Mouse (Mus musculus) ES-Bruce4 (cell line): ENCODE results near the gene Cd300c. TPM values are rescaled to one million over a fixed set of nuclear protein-coding genes. Genes with fewer than 3 reads are reported as not detected.
A peak's percentile ranks its signal among the peaks of the same experiment; 100 is the strongest.
"Not testable (repeated sequence)": the region's sequence is repeated elsewhere in the genome, so short reads cannot be mapped to it uniquely, and the experiment has no call there.

Source experiments
- H3K27ac ChIP-seq: 2 replicates; pipeline ENCODE4 v1.5.1; 2012; ENCODE audit warnings: low read length, inconsistent platforms; ENCODE audit not compliant: insufficient read depth
- H3K27me3 ChIP-seq: 2 replicates; pipeline ENCODE4 v1.6.1; 2012; ENCODE audit warnings: mild to moderate bottlenecking, low read length, inconsistent platforms; ENCODE audit not compliant: control insufficient read depth, poor library complexity, insufficient read depth, severe bottlenecking
- H3K36me3 ChIP-seq: 2 replicates; pipeline ENCODE4 v1.6.1; 2012; ENCODE audit warnings: inconsistent platforms, mild to moderate bottlenecking, low read length, moderate library complexity; ENCODE audit not compliant: control insufficient read depth, poor library complexity, insufficient read depth, severe bottlenecking
- H3K4me1 ChIP-seq: one replicate; pipeline ENCODE4 v1.8.1; 2011; ENCODE audit warnings: low read length; ENCODE audit not compliant: control insufficient read depth, insufficient read depth
- H3K4me3 ChIP-seq: 2 replicates; pipeline ENCODE4 v1.5.1; 2011; ENCODE audit warnings: low read depth, mild to moderate bottlenecking, low read length
- H3K9ac ChIP-seq: 2 replicates; pipeline ENCODE4 v1.6.1; 2012; ENCODE audit warnings: low read depth, mild to moderate bottlenecking, inconsistent platforms; ENCODE audit not compliant: poor library complexity, severe bottlenecking
- H3K9me3 ChIP-seq: replicated peaks from 2 replicates; pipeline ENCODE4 v1.6.1; 2012; ENCODE audit warnings: mild to moderate bottlenecking, low read length, inconsistent platforms; ENCODE audit not compliant: control insufficient read depth, poor library complexity, insufficient read depth, severe bottlenecking
- CTCF ChIP-seq: IDR thresholded peaks from one replicate; pipeline ENCODE4 v1.8.1; 2011; ENCODE audit warnings: low read depth, low read length
- EP300 ChIP-seq: IDR thresholded peaks from 2 replicates; pipeline ENCODE4 v1.6.1; 2011; ENCODE audit warnings: low read depth, low read length; ENCODE audit not compliant: insufficient read depth
- POLR2A ChIP-seq: IDR thresholded peaks from one replicate; pipeline ENCODE4 v1.8.1; 2011; ENCODE audit warnings: low read length; ENCODE audit not compliant: insufficient read depth
- polyA plus RNA-seq: library from polyadenylated mRNA; stranded (reverse); fragments of >200 nt; gene quantifications from 2 replicates; pipeline ENCODE4 v1.2.4, GENCODE M21; 2011; ENCODE audit warnings: low read depth; ENCODE audit not compliant: missing spikeins, insufficient read depth, insufficient read length

Cd300c gene
- polyA plus RNA-seq, 1 experiment: not detected

DNA sequence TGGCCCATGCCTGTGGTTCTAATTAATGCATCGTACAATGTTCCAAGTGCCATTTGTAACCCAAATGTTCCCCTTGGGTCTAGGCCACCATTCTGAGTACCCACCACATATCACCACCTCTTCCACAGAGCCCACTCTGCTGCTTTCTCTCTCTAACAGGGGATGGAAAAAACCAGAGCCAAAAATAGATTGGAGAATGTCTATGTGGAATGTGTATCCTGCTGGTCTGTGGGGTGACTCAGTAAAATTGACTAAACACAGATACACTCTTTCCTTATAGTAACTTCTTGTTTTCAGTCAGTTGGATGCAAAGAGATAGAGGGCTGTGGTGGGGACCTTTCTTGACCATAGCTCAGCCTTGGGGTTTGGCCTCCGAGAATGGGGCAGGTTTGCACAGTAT, 39.4 kb downstream of the Cd300c start:
- no peaks in the 10 kb centered on the region for H3K4me1 ChIP-seq
- no peak overlapping the region for H3K9ac ChIP-seq
- H3K27ac ChIP-seq: no peak overlapping the region
- H3K36me3 ChIP-seq: no peaks in the 10 kb centered on the region
- H3K27me3 ChIP-seq: no peaks in the 10 kb centered on the region
- no peaks in the 10 kb centered on the region for H3K9me3 ChIP-seq
- TF ChIP-seq CTCF (no peak), EP300 (no peak), POLR2A (no peak)
- no peak overlapping the region for H3K4me3 ChIP-seq

DNA sequence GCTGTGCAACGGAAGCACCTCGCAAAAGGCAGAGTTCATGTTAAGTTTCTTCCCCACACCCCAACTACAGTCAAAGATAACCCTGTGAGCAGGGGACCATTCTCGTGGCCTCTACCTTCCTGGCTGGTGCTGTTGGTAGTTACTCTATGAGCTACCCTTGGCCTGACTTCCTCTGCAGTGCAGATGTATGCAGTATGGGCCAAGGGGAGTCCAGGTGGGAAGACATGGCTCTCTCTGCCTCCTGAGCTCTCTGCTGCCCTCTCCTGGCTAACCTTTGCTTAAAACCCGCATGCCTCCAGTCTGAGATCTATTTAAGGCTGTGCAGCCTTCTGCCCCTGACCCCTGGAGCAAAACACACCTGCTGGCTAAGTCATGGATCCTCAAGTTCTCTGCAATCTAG, 45.0 kb downstream of the Cd300c start:
- no peaks in the 10 kb centered on the region for H3K36me3 ChIP-seq
- H3K9me3 ChIP-seq: no peaks in the 10 kb centered on the region
- H3K4me1 ChIP-seq: no peaks in the 10 kb centered on the region
- no peaks in the 10 kb centered on the region for H3K27me3 ChIP-seq
- no peak for TF ChIP-seq POLR2A
- peak; percentile 84 for TF ChIP-seq CTCF
- TF ChIP-seq EP300: no peak
- no peak overlapping the region for H3K27ac ChIP-seq
- H3K9ac ChIP-seq: no peak overlapping the region
- no peak overlapping the region for H3K4me3 ChIP-seq

DNA sequence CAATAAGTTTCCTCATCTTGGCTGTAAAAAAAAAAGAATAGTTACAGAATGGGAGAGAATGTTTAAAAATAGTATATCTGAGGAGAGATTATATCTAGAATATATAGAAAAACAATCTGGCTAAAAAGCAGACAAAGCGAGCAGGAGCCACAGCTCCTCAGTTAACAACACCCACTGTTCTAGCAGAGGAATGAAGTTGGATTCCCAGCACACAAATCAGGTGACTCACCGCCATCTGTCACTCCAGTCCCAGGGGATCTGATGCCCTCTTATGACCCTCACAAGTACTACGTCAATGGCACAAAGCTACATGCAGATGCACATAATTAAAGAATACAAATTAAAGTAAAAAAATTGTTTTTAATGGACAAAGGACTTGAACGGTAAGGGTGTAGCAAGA, 46.5 kb downstream of the Cd300c start:
- TF ChIP-seq EP300 (no peak), CTCF (no peak), POLR2A (no peak)
- Histone ChIP-seq H3K4me1 (no peaks in the 10 kb centered on the region), H3K27ac (no peak overlapping the region)

DNA sequence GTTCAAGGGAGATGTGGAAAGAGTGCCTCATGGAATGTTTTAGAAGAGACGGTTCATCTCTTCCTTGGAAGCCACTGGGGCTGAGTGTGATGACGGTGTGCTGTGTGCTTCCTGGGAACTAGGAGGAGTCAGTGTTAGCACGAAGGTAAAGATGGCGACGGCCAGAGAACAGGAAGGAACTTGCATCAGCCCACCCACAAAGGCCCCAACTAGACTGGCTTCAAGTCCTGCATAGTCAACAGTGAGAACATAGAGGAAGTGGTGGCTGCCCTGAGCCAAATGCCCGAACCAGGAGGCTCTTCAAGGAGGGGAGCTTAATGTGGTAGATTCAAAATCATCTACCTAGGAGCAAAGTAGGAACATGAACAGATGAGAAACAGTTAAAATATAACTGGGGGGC, 51.8 kb downstream of the Cd300c start:
- H3K9ac ChIP-seq: no peak overlapping the region
- no peak overlapping the region for H3K4me3 ChIP-seq
- H3K9me3 ChIP-seq: no peaks in the 10 kb centered on the region
- no peak overlapping the region for H3K27ac ChIP-seq
- H3K36me3 ChIP-seq: no peaks in the 10 kb centered on the region
- H3K4me1 ChIP-seq: no peaks in the 10 kb centered on the region
- H3K27me3 ChIP-seq: no peaks in the 10 kb centered on the region
- TF ChIP-seq EP300: no peak

More for the DNA sequence above, 46.5 kb downstream of the Cd300c start:
- H3K4me3 ChIP-seq: no peak overlapping the region
- no peaks in the 10 kb centered on the region for H3K27me3 ChIP-seq
- no peaks in the 10 kb centered on the region for H3K36me3 ChIP-seq
- no peak overlapping the region for H3K9ac ChIP-seq
- no peaks in the 10 kb centered on the region for H3K9me3 ChIP-seq

GRCm38 (mm10) chr11:114914978-114915377, 54.0 kb downstream of the Cd300c start:
- TF ChIP-seq EP300 (no peak), CTCF (no peak), POLR2A (no peak)
- Histone ChIP-seq H3K27me3 (no peaks in the 10 kb centered on the region), H3K4me3 (no peak overlapping the region), H3K9ac (no peak overlapping the region), H3K27ac (no peak overlapping the region), H3K36me3 (no peaks in the 10 kb centered on the region), H3K9me3 (no peaks in the 10 kb centered on the region), H3K4me1 (no peaks in the 10 kb centered on the region)

DNA sequence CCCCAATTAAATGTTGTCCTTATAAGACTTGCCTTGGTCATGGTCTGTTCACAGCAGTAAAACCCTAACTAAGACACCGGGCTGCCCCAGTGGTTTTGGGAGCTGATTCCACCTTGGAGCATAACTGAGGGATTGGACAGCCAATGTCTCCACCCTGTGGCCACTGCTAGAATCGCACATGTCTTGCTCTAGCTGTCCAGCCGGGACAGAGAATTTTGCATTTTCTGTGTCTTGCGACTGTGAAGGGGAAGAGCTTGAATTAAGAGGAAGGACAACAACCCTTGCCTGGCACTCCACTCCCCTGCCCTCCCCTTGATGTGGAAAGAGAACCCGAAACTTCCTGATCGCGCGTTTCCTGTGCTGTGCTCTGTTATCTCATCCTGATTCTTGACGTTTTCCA, 56.1 kb downstream of the Cd300c start:
- Histone ChIP-seq H3K36me3 (no peaks in the 10 kb centered on the region), H3K4me3 (no peak overlapping the region), H3K9me3 (no peaks in the 10 kb centered on the region), H3K9ac (no peak overlapping the region), H3K27me3 (no peaks in the 10 kb centered on the region), H3K4me1 (no peaks in the 10 kb centered on the region), H3K27ac (no peak overlapping the region)
- TF ChIP-seq EP300 (no peak), CTCF (peak; percentile 90)

DNA sequence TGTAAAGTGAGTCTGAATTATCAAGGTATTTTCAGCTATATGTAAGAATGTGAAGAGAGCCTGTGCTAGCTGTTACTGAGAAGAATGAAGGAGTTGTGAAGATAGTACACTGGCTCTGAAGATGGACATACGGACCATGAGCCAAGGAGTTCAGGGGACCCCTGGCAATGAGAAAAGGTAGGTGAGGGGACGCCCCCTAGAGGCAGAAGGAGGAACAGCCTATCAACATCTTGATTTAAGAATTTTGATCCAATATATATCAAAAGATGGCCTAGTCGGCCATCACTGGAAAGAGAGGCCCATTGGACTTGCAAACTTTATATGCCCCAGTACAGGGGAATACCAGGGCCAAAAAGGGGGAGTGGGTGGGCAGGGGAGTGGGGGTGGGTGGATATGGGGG, 59.4 kb downstream of the Cd300c start:
- TF ChIP-seq CTCF: peak; percentile 58

More for the DNA sequence above, 59.4 kb downstream of the Cd300c start:
- not testable (repeated sequence) for H3K9me3 ChIP-seq, H3K27ac ChIP-seq, H3K4me1 ChIP-seq, H3K9ac ChIP-seq, H3K36me3 ChIP-seq, H3K4me3 ChIP-seq, H3K27me3 ChIP-seq
